Mouse (Mus musculus) activated CD4-positive, CD25-positive, alpha-beta regulatory T cell, adult 4 months (primary cell): ENCODE results near the gene Stag1. TPM values are rescaled to one million over a fixed set of nuclear protein-coding genes. Genes with fewer than 3 reads are reported as not detected.
"Not testable (repeated sequence)": the region's sequence is repeated elsewhere in the genome, so short reads cannot be mapped to it uniquely, and the experiment has no call there.

Experiments used
- ATAC-seq: one replicate; pipeline ENCODE4 v1.8.0; 2017
- polyA plus RNA-seq, 2 experiments: library from polyadenylated mRNA; unstranded; fragments of 100-300 nt; shearing (Covaris generic); gene quantifications; one replicate each; pipeline ENCODE4 v1.2.1; 2017

The Stag1 gene
- polyA plus RNA-seq, 2 experiments from 2014 or later = 72.6 to 89.9 TPM

DNA sequence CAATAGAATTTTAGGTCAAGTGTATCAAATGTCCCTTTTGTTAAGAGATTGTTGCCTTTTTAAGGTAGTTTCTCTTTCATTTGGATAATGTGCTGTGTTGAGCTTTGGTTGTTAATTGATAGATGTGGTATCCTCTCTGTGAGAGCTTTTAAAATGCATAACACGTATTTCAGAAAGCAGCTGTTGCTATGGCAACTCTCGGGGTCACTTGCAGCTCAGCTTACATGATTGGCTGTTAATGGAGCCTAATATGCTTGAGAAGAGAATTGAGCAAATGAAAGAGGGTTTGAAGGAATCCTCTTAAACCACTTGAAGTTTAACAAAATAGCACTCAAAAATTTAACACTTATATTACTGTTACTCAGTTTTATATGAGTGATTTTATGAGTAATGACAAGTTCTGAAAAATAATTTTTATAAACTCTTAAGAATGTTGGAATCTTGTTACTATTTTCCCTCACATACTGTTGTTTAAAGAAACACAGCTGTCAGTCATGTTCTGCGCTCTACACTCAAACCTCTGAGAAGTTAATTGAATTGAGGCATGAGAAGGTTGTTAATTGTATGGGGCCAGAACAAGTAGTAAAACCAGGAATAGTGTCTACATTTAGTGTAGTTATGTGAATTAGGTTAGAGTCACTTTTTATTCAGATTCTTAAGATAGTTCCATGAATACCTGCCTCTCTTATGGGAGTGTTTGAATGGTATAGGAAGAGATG, 88.3 kb downstream of the Stag1 start:
- ATAC-seq = peak; percentile 69

DNA sequence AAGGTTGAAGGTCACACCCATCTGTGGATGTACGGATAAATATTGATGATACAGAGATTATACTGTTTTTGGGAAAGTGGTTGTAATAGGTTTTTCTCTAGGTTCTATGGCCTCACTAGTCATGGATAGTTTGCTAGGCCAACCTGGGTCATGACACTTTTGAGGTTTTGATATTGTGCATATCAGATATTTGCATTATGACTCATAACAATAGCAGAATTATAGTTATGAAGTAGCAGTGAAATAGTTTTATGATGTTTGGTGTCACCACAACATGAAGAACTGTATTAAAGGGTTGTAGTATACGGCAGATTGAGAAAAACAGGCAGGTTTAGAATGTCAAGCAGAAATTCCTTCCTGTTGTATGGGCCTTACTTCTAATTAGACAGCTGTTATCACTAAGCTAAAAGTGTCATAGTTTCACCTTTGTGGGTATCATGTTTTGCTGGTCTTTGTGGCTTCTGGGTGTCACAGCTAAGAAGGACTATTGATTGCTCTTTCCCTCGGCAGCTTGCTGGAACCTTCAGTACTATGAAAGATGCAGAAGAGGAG, 92.2 kb downstream of the Stag1 start:
- peak; percentile 60 for ATAC-seq

DNA sequence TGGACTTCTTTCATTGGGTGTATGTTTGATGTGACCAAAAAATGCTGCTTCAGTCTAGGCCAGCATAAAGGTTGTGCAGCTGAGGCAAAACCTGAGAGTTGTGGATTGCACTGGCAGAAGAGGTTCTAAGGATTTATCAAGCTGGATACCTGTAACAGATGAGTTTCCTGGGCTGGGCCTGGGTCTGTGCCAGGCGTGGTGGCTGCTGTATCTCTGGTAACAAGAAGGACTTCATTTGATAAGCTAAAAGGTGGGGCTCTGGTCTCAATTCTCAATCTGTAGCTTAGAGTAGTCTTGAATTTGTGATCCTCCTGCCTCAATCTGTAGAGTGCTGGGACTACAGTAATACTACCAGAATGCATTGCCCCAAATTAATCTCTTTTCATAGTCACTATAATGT, 94.6 kb downstream of the Stag1 start:
- ATAC-seq = no peak

DNA sequence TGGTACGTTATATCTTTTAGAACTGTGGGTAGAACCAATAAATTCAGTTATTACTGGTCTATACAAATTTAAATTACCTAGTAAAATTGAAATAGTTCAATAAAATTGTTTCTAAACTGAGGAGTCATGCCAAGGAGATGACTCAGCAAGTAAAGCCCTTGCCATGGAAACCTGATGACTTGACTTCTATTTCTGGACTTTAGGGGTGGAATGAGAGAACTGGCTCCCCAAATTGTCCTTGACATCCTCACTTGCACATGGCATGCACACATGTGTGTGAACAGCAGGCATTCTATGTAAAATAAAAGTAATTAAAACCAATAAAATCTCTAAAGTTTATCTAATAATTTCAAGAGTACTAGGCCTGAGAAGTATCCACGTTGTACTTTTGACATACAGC, 98.9 kb downstream of the Stag1 start:
- ATAC-seq = no peak

DNA sequence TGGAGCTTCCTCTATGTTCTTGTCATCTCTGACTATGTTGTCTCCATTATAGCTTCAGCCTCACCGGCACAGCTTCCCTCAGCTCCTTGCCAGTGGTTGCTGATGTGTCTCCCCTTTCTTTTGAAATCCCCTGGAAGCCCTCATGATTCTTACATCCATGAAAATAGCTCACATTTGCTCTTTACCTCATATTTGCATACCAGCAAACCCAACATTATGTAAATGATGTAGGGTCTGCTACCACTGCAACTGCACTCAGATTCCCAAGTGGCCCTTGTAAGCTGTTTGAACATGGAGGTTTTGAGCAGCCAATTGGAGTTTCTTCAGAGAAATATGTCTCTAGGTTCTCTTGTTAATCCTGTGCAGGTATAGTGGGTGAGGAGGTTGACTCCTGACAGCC, 110.0 kb downstream of the Stag1 start:
- ATAC-seq = no peak

DNA sequence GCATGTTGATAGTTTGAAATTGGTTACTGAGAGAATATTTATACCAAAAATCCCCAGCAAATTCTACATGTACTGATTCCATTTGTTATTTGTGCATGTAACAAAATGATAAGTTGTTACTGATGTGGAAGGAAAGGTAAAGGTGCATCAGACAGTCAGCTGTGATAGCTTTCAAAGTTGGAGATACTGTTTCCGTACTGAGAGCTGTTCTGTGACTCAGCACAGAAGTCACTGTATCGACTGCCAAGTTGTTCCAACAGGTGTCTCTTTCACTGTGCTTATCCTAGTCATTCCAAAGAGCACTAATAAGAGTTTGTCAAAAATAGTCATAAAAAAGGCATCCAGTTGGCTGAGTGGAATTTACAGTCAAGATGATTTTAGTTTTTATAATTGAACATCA, 114.1 kb downstream of the Stag1 start:
- no peak for ATAC-seq

DNA sequence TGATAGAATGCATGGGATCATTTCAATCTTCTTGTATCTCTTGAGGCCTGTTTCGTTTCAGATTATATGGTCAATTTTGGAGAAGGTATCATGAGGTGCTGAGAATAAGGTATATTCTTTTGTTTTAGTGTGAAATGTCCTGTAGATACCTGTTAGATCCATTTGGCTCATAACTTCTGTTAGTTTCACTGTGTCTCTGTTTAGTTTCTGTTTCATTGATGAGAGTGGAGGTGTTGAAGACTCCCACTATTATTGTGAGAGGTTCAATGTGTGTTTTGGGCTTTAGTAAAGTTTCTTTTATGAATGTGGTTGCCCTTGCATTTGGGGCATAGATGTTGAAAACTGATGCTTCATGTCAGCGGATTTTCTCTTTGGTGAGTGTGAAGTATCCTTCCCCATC, 127.2 kb downstream of the Stag1 start:
- not testable (repeated sequence) for ATAC-seq

DNA sequence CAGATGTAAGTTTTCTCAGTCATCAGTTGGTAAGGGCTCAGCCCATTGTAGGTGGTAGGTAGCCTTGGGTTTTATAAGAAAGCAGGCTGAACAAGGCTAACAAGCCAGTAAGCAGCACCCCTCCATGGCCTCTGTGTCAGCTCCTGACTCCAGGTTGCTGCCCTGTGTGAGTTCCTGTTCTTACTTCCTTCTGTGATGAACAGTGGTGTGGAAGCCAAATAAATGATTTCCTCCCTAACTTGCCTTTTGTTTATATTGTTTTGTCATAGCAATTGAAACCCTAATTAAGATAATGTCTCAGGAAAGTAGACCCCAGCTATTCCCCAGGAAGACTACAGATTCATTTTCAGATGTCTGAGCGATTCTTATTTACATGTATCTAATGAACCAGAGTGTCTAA, 134.2 kb downstream of the Stag1 start:
- no peak for ATAC-seq

DNA sequence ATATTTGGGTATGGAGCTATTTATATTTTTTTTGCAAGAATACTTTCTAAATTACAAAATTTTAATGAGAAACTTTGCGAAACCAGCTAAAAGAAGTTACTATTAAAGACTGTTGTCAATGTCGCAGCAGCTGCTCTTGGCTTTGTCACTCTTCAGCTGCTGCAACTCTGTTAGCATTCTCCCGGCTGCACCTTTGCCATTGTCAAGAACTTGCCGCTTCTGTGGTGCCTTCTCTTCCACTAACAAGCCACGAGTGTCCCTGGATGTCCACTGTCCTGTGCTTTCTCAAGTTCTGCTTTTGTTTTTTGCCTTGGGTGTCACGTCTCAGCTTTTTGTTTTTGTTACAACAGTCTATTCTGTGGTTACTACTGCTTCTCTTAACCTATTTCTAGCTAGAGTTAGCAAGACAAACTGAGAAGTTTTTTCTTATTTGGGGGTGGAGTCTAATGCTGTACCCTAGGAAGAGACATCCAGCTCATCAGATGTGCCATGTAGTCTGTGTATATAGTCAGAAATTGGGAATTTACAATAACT, 136.4 kb downstream of the Stag1 start:
- no peak for ATAC-seq

DNA sequence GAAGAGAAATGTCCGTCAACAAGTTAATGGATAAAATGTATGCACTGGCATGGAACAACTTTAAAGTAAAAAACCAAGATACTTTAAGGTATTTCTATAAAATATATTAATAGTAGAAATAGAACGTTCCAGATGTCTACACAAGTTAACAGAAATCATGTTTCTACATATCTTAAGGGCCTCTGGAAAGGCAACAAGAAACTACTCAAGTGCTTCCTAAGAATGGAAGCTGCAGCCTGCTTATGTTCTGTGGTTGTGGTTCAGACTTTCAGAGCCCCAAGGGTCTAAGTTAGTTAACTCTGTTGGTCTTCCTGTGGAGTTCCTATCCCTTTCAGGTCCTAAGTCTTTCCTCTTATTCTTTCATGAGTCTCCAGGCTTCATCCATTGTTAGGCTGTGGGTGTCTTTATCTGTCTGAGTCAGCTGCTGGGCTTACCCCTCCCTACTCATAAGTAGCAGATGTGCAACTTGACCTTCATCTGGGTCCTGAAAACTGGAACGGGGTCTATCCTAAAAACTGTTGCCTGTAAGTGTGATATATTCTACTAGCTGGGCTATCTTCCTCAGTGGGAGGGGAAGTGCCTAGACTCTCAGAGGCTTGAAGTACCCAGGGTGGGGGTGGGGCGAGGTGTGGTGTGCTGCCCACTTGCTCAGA, 138.5 kb downstream of the Stag1 start:
- no peak for ATAC-seq

DNA sequence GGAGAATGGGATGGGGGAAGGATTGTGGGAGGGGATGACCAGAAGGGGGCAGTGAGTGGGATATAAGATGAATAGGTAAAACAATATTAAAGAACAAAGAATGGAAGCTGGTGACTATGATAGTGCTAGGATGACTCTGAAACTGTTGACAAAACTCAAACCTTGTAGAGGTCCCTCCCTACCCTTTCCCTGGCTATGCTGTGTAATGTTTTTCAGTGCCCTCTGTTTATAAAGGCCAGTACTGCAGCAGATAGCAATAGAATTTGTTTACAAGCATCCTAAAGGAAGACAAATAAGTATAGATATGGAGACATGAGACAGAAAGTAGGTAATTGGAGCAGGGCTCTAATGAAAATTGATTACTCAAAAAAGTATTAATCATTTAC, 139.0 kb downstream of the Stag1 start:
- no peak for ATAC-seq

DNA sequence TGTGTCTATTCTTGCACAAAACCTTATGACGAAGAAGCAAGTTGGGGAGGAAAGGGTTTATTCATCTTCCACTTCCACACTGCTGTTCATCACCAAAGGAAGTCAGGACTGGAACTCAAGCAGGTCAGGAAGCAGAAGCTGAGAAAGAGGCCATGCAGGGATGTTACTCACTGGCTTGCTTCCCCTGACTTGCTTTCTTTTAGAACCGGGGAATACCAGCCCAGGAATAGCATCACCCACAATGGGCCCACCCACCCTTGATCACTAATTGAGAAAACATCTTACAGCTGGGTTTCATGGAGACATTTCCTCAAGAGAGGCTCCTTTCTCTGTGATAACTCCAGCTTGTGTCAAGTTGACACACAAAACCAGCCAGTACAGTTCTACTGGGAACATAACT, 179.6 kb downstream of the Stag1 start:
- ATAC-seq = not testable (repeated sequence)

DNA sequence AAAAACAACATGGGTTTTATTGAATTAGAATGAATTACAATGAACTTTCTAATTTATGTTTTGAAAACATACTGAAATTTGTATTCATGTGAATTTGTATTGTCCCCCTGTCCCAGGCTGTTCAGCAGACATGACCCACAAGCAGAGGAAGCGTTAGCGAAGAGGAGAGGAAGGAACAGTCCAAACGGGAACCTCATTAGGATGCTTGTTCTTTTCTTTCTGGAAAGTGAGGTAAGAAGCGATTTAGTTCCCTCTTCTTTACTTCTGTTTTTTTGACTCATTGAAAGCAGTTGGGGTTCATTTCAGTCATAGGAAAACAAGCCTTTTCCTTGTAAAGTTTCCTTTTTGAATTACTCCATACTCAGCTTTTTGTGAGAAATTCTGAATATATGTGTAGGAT, 268.4 kb downstream of the Stag1 start:
- ATAC-seq = no peak

DNA sequence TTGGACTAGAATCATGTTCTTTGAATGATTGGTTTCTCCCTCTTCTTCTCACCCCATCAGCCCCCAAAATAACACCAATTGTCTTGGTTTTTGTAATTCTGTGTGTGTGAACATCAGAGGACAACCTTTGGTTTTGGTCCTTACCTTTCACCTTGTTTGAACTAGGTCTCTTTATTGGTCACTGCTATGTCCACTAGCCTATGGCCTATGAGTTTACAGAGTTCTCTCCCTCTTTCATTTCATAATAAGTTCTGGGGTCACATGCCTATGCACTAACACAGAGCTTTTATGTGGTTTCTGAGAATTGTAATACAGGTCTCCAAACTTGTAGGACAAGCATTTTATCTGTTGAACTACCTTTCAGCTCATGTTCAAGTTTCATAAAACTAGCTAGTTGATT, 272.0 kb downstream of the Stag1 start:
- no peak for ATAC-seq

DNA sequence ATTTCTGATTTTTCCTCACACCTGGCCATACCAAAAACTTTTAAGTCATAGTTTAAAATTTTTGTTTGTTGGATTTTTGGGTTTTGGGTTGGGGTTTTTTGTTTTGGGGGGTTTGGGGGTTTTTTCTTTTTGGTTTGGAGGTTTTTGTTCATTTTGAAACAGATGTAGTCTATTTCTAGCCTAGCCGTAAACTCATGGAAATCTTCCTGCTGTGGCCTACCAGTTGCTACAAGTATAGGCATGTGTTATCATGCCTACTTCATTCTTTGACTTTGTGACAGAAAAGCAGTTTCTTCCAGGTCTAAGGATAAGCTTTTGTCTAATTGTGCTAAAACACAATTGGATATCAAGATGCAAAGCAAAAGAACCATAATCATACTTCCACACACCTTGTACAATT, 298.5 kb downstream of the Stag1 start:
- ATAC-seq = no peak

DNA sequence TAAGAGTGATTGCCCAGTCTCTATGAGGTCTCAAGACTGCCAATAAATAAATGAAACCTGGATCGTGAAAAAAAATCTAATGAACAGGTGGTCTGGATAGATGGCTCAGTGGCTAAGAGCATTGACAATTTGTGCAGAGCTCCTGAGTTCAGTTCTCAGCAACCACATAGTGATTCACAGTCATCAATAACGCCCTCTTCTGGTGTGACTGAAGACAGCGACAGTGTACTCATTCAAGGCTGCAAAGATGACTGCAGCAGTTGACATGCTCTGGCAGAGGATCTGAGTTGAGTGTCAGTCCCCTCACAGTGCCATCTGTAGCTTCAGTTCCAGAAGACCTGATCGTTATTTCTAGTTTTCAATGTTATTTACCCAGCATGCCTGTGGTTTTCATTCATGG, 300.4 kb downstream of the Stag1 start:
- no peak for ATAC-seq

DNA sequence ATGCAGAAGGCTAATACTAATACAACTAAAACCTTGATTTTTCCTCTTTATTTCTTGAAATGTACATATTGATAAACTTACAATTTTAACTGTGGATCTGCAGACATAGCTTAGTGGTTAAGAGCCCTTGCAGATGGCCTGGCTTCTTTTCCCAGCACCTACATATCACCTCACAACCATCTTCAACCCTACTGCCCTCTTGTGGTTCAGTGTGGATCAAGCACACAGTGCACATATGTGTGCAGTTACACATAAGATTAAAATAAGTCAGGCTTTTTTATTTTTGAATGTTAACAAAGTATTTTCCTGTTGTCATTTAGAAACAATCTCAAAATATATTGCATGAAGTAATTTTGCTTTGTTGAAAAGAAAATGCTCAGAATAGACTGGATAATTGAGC, 312.8 kb downstream of the Stag1 start:
- ATAC-seq = peak; percentile 61

DNA sequence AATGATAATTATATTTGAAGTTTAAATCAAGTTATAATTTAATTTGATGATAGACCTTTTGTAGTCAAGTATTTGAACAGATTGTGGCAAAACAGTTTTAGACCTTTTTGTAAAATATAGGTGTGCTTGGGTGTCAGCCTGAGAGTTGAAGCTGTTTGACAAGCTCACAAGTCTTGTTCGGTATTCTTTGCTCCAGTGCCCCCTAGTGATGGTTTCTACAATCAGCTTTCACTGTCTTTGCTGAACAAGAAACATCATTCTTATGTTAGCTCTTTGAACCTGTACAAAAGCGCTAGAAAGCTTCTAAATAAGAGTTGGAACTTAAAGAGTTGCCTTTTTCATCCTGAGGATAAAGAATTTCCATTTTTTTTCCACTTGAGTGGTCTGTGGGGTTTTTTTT, 319.5 kb downstream of the Stag1 start:
- peak; percentile 65 for ATAC-seq

DNA sequence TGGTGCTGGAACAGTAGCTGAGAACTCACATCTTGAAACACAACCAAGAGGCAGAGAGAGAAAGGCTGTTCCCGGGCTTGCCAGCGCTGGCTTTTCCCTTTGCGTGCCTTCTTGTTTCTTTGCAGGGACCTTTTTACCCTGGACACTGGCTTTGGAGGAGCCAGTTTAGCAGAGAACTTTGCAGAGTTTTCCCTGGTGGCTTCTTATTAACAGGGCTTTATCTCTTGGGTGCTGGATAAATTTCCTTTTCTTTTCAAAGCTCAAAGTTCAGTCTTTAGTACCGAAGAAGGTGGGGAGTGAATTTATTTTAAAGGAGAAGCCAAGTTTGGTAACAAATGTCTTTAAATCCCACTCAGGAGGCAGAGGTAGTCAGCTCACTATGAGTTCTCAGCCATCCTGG, 329.0 kb downstream of the Stag1 start:
- ATAC-seq = no peak

DNA sequence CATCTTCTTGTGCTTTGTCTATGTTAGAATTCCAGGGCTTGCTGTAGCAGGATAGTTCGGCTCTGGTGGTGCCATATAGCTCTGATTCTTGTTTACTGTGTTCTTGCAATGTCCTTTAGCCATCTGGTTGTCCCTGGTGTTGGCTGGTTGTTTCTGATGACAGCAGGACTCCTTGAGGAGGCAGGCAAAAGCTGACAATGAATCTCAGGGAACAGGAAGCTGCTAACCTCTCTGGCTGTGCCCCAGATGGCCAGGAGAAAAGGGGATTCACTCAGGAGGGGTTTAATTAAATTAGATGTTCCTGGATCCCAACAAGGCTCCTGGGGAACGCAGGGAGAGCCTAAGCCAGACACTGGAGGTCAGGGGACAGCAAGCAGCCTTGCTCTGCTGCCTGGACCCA, 344.4 kb downstream of the Stag1 start:
- ATAC-seq = no peak

DNA sequence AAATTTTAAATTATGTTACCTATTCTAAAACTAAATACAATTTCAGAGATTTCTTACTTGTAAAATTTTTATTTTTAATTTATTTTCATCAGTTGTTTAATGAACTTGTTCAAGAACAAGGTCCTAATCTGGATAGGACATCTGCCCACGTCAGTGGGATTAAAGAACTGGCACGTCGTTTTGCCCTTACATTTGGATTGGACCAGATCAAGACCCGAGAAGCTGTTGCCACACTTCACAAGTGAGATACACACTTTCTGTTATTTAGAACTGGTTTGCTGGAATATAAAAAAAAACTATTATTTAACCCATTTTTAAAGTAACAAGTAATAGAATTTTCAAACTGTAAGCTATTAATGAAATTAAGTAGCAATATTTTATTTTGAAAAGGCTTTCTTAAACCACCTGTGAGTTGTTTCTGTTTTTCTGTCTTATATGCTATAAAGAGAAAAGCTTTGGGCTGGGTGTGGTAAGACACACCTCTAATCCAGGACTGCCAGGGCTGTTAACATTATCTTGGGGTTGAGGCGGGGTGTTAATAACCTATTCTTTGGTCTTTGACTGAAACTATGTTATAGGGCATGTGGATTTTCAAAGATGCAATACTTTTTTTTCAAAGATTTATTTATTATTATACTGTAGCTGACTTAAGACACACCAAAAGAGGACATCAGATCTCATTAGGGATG, 347.2 kb downstream of the Stag1 start:
- ATAC-seq = no peak

DNA sequence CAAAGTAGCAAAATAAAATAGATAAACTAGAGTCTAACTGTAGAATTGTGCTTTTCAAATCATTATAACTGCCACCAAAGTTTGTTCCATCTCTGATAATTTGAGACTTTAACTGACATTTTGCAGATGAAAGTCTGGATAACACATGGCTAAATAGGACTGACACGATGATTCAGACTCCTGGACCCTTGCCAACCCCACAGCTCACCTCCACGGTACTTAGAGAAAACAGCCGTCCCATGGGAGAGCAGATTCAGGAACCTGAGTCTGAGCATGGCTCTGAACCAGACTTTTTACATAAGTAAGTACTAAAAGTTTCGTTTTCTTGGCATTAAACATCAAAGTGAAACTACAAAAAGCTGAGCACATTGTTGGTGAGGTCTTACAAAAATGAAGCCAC, 353.9 kb downstream of the Stag1 start:
- no peak for ATAC-seq

DNA sequence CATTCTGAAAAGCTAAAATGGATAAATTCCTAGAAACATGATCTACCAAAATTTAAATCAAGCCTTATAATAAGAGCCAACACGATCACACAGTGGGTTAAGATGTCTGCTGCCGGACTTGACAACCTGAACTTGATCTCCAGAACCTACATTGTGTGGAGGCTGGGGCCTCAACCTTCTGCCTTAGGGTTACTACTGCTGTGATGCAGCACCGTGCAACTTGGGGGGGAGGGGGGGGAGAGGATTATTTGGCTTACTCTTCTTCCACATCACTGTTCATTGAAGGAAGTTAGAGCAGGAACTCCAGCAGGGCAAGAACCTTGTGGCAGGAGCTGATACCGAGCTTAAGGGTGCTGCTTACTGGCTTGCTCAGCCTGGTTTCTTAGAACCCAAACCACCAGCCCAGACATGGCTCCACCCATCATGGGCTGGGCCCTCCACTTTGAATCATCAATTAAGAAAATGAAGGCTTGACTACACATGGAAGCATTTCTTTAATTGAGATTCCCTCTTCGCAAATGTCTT, 365.4 kb downstream of the Stag1 start:
- no peak for ATAC-seq
